Mouse (Mus musculus) naive thymus-derived CD4-positive, alpha-beta T cell, adult 5 months (primary cell): Measurements from ENCODE around the gene Snrpe. TPM values are rescaled to one million over a fixed set of nuclear protein-coding genes. Genes with fewer than 3 reads are reported as not detected.

Experiments used
- polyA plus RNA-seq: library from polyadenylated mRNA; unstranded; fragments of 100-300 nt; shearing (Covaris generic); gene quantifications from one replicate; pipeline ENCODE4 v1.2.1, GENCODE M21; 2017

Snrpe gene
- 217 TPM for polyA plus RNA-seq

GRCm38 (mm10) chr1:133609771-133610502 is at the start of gene Snrpe:
TSS of gene Snrpe (minus strand) at chr1:133610291.

Other genes starting within 250 kb of the Snrpe start
- gene Etnk2, start 246.7 kb downstream of the Snrpe start, polyA plus RNA-seq = not detected
- 1.0 TPM for gene Sox13, start 185.9 kb downstream of the Snrpe start, polyA plus RNA-seq
- gene Zbed6, start 50.6 kb upstream of the Snrpe start, polyA plus RNA-seq = not detected
- 3.6 TPM for gene Gm38394, start 51.0 kb upstream of the Snrpe start, polyA plus RNA-seq
- 53.0 TPM for gene Lax1, start 79.8 kb upstream of the Snrpe start, polyA plus RNA-seq
- 3.2 TPM for gene Atp2b4, start 190.8 kb upstream of the Snrpe start, polyA plus RNA-seq